In the genomic region with DNA sequence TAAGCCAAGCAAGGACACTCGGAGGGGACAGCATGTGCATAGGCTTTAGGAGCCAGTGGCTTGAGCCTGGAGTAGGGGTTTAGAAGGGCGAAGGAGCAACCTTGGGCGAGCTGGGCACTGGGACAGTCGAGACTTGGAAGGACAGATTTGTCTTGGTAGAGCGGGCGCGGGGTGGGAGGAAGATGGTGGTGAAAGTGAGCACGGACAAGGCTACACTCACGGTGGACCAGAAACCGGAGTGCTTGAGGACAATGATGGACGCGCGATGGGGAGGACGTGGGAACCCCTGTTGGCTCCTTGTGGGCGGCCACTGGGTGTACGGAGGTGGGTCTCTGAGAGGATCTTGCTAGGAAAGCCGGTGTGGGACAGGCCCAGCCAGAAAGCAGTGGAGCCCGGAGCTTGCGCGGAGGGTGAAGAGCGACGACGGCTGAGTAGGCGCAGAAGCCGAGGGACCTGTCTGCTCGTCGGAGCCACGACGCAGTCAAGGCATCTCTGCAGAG, we compare ENCODE assay signal across 9 mouse cellular contexts. TPM values are rescaled to one million over a fixed set of nuclear protein-coding genes. Genes with fewer than 3 reads are reported as not detected.
DNase-seq lines count a peak whose midpoint lies in the region; ATAC-seq and TF ChIP-seq lines count a peak whose summit lies in the region.
"Had no signal": no experiment of that assay in that cellular context is flagged by ENCODE, and none has a peak within 500 bp of the region (broad histone marks: within the 10 kb centered on the region; RNA-seq: fewer than 3 reads in every experiment).

No protein-coding gene starts in this region.

- peaks cover 92% of the 10 kb centered on the region for H3K27me3 ChIP-seq in E14TG2a.4 (ENCODE audit: insufficient read depth, low read length)
- peaks cover 77% of the 10 kb centered on the region for H3K27me3 ChIP-seq in forebrain, embryonic 13.5 days
- peaks cover 38% of the 10 kb centered on the region for H3K27me3 ChIP-seq in limb, embryonic 12.5 days

- peak overlapping the region; percentile 82 for H3K4me2 ChIP-seq in forebrain, embryonic 13.5 days
- H3K4me2 ChIP-seq in limb, embryonic 12.5 days: peak overlapping the region; percentile 88

- no peaks in the 10 kb centered on the region for H3K36me3 ChIP-seq in E14TG2a.4 (ENCODE audit: insufficient read depth, low read length)
- peaks cover 7% of the 10 kb centered on the region; the same call in 1 of the 2 replicates for H3K36me3 ChIP-seq in forebrain, embryonic 13.5 days (ENCODE audit: poor library complexity, severe bottlenecking)
- peaks cover 22% of the 10 kb centered on the region for H3K36me3 ChIP-seq in limb, embryonic 12.5 days

- H3K4me3 ChIP-seq in E14TG2a.4 (replicated peaks; ENCODE audit: low read length): peak overlapping the region; percentile 70
- H3K4me3 ChIP-seq in forebrain, embryonic 13.5 days: peak overlapping the region; percentile 50
- H3K4me3 ChIP-seq in limb, embryonic 12.5 days (replicated peaks): peak overlapping the region; percentile 90
- H3K4me3 ChIP-seq in olfactory bulb, adult 2 months (ENCODE audit: insufficient read depth, low read depth, low read length): peak overlapping the region; percentile 43; the same call in 1 of the 2 replicates
- H3K4me3 ChIP-seq: erythroblast, embryonic 14.5 days had no signal

- peak; percentile 20 to 33 for DNase-seq in cerebellum, postnatal 10 days
- no peak for DNase-seq in cerebellum, postnatal 14 days
- DNase-seq in cerebellum, adult 9-11 months: no peak
- no peak for DNase-seq in left cerebral cortex, postnatal 36 days (ENCODE audit: low spot score in 2 of 2)

- peaks cover 5% of the 10 kb centered on the region; the same call in 1 of the 2 replicates for H3K9me3 ChIP-seq in E14TG2a.4 (ENCODE audit: low read length)
- H3K9me3 ChIP-seq in forebrain, embryonic 13.5 days (replicated peaks): no peaks in the 10 kb centered on the region
- no peaks in the 10 kb centered on the region for H3K9me3 ChIP-seq in limb, embryonic 12.5 days

- H3K4me1 ChIP-seq in E14TG2a.4 (replicated peaks; ENCODE audit: low read depth, low read length): peaks cover 37% of the 10 kb centered on the region
- peaks cover 30% of the 10 kb centered on the region for H3K4me1 ChIP-seq in forebrain, embryonic 13.5 days
- H3K4me1 ChIP-seq in limb, embryonic 12.5 days (replicated peaks): peaks cover 63% of the 10 kb centered on the region
- H3K4me1 ChIP-seq in olfactory bulb, adult 2 months (ENCODE audit: control insufficient read depth, insufficient read depth, low read length): peaks cover 18% of the 10 kb centered on the region

- H3K9ac ChIP-seq in forebrain, embryonic 13.5 days: peak overlapping the region; percentile 36; the same call in 1 of the 2 replicates
- H3K9ac ChIP-seq in limb, embryonic 12.5 days (replicated peaks): peak overlapping the region; percentile 97

- TF ChIP-seq POLR2A in olfactory bulb, adult 2 months (IDR thresholded peaks at IDR 0.05; ENCODE audit: insufficient read depth, low read depth, low read length): no peak

- WGBS in forebrain, embryonic 13.5 days: 2% methylated on average over 29 of the region's 29 CpGs
- 2% methylated on average over 29 of the region's 29 CpGs for WGBS in limb, embryonic 12.5 days
- 25% methylated on average over 29 of the region's 29 CpGs for WGBS in olfactory bulb, adult 2 months

- H3K27ac ChIP-seq in forebrain, embryonic 13.5 days: no peak overlapping the region
- peak overlapping the region; percentile 96 for H3K27ac ChIP-seq in limb, embryonic 12.5 days
- no peak overlapping the region for H3K27ac ChIP-seq in olfactory bulb, adult 2 months (ENCODE audit: insufficient read depth, low read depth, low read length)

- intact Hi-C loops in left cerebral cortex, postnatal 36 days (cut with DNase I): no loop called here

- ATAC-seq in forebrain, embryonic 13.5 days: no peak
- ATAC-seq in limb, embryonic 12.5 days (ENCODE audit: insufficient number of reproducible peaks, insufficient read depth, low FRiP score, low TSS enrichment, low read depth): peak; percentile 4; the same call in 1 of the 2 replicates

- no peak for TF ChIP-seq CTCF in E14TG2a.4 (conservative IDR thresholded peaks at IDR 0.05; ENCODE audit: low read length)
- no peak for TF ChIP-seq CTCF in olfactory bulb, adult 2 months (IDR thresholded peaks at IDR 0.05; ENCODE audit: insufficient read depth, low read depth, low read length)

RNA-seq across cellular contexts. Expression of gene Scarf2, which starts 0.8 kb away (rescaled TPM):
- polyA plus RNA-seq in forebrain, embryonic 13.5 days (2015; fragmentation: Nextera tagmentation; extraction: Ambion mirVana): 0.76 and 1.1 TPM in 2 replicates
- polyA plus RNA-seq in limb, embryonic 12.5 days (2016; fragmentation: Nextera tagmentation; extraction: Ambion mirVana): 41.0 and 46.3 TPM in 2 replicates
- polyA plus RNA-seq in olfactory bulb, adult 2 months (2012; ENCODE audit: insufficient read depth, insufficient read length, low replicate concordance, missing spikeins): not detected in 2 replicates
- total RNA-seq in left cerebral cortex, postnatal 36 days (2021): 1 to 10 TPM; 3.4 to 3.8 TPM

RNA-seq across cellular contexts. Expression of gene B830017H08Rik, which starts 35.1 kb away (rescaled TPM):
- polyA plus RNA-seq in forebrain, embryonic 13.5 days (2015; fragmentation: Nextera tagmentation; extraction: Ambion mirVana): 0.27 and 0.55 TPM in 2 replicates
- polyA plus RNA-seq in limb, embryonic 12.5 days (2016; fragmentation: Nextera tagmentation; extraction: Ambion mirVana): 0.27 and 0.56 TPM in 2 replicates
- polyA plus RNA-seq in olfactory bulb, adult 2 months (2012; ENCODE audit: insufficient read depth, insufficient read length, low replicate concordance, missing spikeins): not detected in 2 replicates
- total RNA-seq in left cerebral cortex, postnatal 36 days (2021): 1 to 10 TPM; 2.9 to 4.6 TPM
- polyA plus RNA-seq: erythroblast, embryonic 14.5 days had no signal

RNA-seq across cellular contexts. Expression of gene Klhl22, which starts 38.4 kb away (rescaled TPM):
- polyA plus RNA-seq in forebrain, embryonic 13.5 days (2015; fragmentation: Nextera tagmentation; extraction: Ambion mirVana): 53.4 and 55.6 TPM in 2 replicates
- 87.7 and 88.5 TPM in 2 replicates for polyA plus RNA-seq in limb, embryonic 12.5 days (2016; fragmentation: Nextera tagmentation; extraction: Ambion mirVana)
- polyA plus RNA-seq in olfactory bulb, adult 2 months (2012; ENCODE audit: insufficient read depth, insufficient read length, low replicate concordance, missing spikeins): not detected in 2 replicates
- total RNA-seq in left cerebral cortex, postnatal 36 days (2021): 100 to 1,000 TPM in 1 of 2 experiments, 10 to 100 TPM in 1; 92.5 to 110 TPM

RNA-seq across cellular contexts. Expression of gene Car15, which starts 40.3 kb away (rescaled TPM):
- 4.5 and 6.1 TPM in 2 replicates for polyA plus RNA-seq in forebrain, embryonic 13.5 days (2015; fragmentation: Nextera tagmentation; extraction: Ambion mirVana)
- polyA plus RNA-seq in limb, embryonic 12.5 days (2016; fragmentation: Nextera tagmentation; extraction: Ambion mirVana): 2.9 and 3.6 TPM in 2 replicates
- polyA plus RNA-seq in olfactory bulb, adult 2 months (2012; ENCODE audit: insufficient read depth, insufficient read length, low replicate concordance, missing spikeins): not detected in 2 replicates
- 10 to 100 TPM; 11.7 to 14.4 TPM for total RNA-seq in left cerebral cortex, postnatal 36 days (2021)

Comparison
In these comparisons a context has a peak if more than half of its experiments do, and no peak if none do; other contexts are left out.
1. DNase-seq: peak in cerebellum, postnatal 10 days (2 of 2); none in cerebellum, postnatal 14 days (0 of 2), cerebellum, adult 9-11 months (single experiment) and left cerebral cortex, postnatal 36 days (0 of 2).
2. RNA of gene Scarf2, which starts 0.8 kb away (polyA plus RNA-seq): 41.0 to 46.3 TPM in limb, embryonic 12.5 days; 0.76 to 1.1 TPM in forebrain, embryonic 13.5 days and not detected in olfactory bulb, adult 2 months; every median in the first group is over 10 times any median in the second.
3. Peak in every context shown above with its lines, with median percentiles within 50 percentile points of each other: H3K4me3 ChIP-seq.